Mouse (Mus musculus) hindbrain, embryonic 15.5 days (tissue): Measurements from ENCODE around the gene Pgls. TPM values are rescaled to one million over a fixed set of nuclear protein-coding genes. Genes with fewer than 3 reads are reported as not detected.

ENCODE experiments used
- ATAC-seq: fragments of 200-750 bp; cut with Nextera tagmentation; 2 replicates; pipeline ENCODE4 v1.8.0; 2017; ENCODE audit warnings: low read depth, moderate number of reproducible peaks, moderate TSS enrichment; ENCODE audit not compliant: low FRiP score
- H3K27ac ChIP-seq: fragments of 300-500 bp; sonication (generic); replicated peaks from 2 replicates; pipeline ENCODE4 v1.5.1; 2015; ENCODE audit warnings: mild to moderate bottlenecking, inconsistent platforms
- H3K27me3 ChIP-seq: fragments of 300-500 bp; sonication (generic); 2 replicates; pipeline ENCODE4 v1.6.1; 2015; ENCODE audit warnings: control low read depth, inconsistent platforms
- H3K36me3 ChIP-seq: fragments of 300-500 bp; sonication (generic); 2 replicates; pipeline ENCODE4 v1.6.1; 2015; ENCODE audit warnings: control low read depth, inconsistent platforms
- H3K4me1 ChIP-seq: fragments of 300-500 bp; sonication (generic); replicated peaks from 2 replicates; pipeline ENCODE4 v1.6.1; 2015; ENCODE audit warnings: control low read depth, inconsistent platforms
- H3K4me2 ChIP-seq: fragments of 300-500 bp; sonication (generic); 2 replicates; pipeline ENCODE4 v1.6.1; 2015; ENCODE audit warnings: moderate library complexity, mild to moderate bottlenecking, inconsistent platforms
- H3K4me3 ChIP-seq: fragments of 300-500 bp; sonication (generic); 2 replicates; pipeline ENCODE4 v1.5.1; 2015; ENCODE audit warnings: mild to moderate bottlenecking, inconsistent platforms
- H3K9ac ChIP-seq: fragments of 300-500 bp; sonication (generic); 2 replicates; pipeline ENCODE4 v1.6.1; 2015; ENCODE audit warnings: inconsistent platforms
- H3K9me3 ChIP-seq: fragments of 300-500 bp; sonication (generic); 2 replicates; pipeline ENCODE4 v1.6.1; 2016; ENCODE audit warnings: control low read depth, inconsistent platforms
- WGBS: fragments of 180-500 bp; shearing (Covaris S2); methylation state at CpG from one replicate; pipeline ENCODE4 v1.1.7; 2015; 5-methylcytosine and 5-hydroxymethylcytosine counted together
- polyA plus RNA-seq: library from polyadenylated mRNA; unstranded; fragments of >200 nt; fragmentation: Nextera tagmentation; extraction: Ambion mirVana; gene quantifications from 2 replicates; pipeline ENCODE4 v1.2.1, GENCODE M21; 2015

Gene Pgls
- polyA plus RNA-seq, 1 experiment from 2014 or later = 233 TPM

DNA sequence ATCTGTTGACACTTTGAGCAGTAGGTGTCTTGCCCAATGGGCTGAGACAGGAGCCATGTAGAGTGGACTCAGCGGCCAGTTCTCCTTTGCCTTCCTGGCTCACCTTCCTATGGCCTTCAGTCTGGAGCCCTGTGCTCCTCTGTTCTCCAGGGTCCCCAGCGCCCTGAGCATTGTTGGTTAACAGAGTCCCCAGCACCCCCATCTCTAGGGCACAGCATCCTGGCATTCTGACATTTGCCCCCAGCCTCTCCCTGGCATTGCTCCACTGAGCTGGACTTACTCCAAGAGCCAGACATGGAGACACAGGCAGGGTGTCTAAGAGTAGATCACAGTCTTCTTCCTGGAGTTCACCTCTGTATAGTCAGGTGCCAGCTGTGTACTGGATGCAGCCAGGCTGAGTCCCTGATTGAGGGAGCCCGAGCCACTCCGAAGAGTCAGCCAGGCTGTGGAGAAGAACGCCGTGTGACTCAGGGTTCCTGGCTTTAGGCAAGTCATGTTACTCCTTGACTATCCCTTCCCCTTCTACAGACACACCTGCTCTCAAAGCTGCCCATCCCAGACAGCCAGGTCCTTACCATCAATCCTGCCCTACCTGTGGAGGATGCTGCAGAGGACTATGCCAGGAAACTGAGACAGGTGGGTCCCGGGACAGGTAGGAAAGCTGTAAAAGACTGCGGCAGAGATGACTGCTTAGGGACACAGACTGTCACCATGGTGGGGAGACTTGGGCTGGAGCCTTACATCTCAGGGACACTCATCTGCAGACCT, 1.8 kb downstream of the Pgls start:
- no peaks in the 10 kb centered on the region for H3K36me3 ChIP-seq
- no peaks in the 10 kb centered on the region for H3K9me3 ChIP-seq
- WGBS = 95% methylated on average over 8 of the region's 8 CpGs
- no peak overlapping the region; the same call in 1 of the 2 replicates for H3K4me3 ChIP-seq
- peak overlapping the region; percentile 99; the same call in 1 of the 2 replicates for H3K27ac ChIP-seq
- peak overlapping the region; percentile 2; the same call in 1 of the 2 replicates for H3K9ac ChIP-seq
- peak overlapping the region; percentile 97; the same call in 1 of the 2 replicates for H3K4me2 ChIP-seq
- no peaks in the 10 kb centered on the region for H3K27me3 ChIP-seq
- H3K4me1 ChIP-seq = peaks cover 34% of the 10 kb centered on the region
- no peak for ATAC-seq

DNA sequence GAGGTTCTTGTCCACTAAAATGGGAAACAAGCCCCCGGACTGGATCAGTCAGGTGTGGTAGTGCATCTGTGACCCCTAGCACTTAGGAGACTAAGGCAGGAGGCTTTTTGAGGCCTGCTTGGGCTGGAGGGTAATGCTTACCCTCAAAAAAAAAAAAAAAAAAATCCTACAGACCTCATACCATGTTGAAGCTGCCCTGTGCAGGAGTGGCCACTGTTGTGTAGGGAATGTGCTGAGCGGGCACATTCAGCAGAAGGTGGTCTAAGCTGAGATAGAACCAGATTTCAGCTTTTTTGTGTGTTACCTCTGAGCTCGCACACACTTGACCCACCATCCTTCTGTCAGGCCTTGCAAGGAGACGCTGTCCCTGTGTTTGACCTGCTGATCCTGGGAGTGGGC, 2.3 kb downstream of the Pgls start:
- 99% methylated on average over 4 of the region's 4 CpGs for WGBS
- ATAC-seq = no peak
- no peak overlapping the region for H3K27ac ChIP-seq
- H3K4me2 ChIP-seq = no peak overlapping the region
- H3K36me3 ChIP-seq = no peaks in the 10 kb centered on the region
- H3K4me3 ChIP-seq = no peak overlapping the region
- H3K9me3 ChIP-seq = no peaks in the 10 kb centered on the region
- no peaks in the 10 kb centered on the region for H3K27me3 ChIP-seq
- 0 out of 2 replicates have a peak overlapping the region, but pooled peaks have one; percentile 2 for H3K9ac ChIP-seq
- peaks cover 34% of the 10 kb centered on the region for H3K4me1 ChIP-seq

DNA sequence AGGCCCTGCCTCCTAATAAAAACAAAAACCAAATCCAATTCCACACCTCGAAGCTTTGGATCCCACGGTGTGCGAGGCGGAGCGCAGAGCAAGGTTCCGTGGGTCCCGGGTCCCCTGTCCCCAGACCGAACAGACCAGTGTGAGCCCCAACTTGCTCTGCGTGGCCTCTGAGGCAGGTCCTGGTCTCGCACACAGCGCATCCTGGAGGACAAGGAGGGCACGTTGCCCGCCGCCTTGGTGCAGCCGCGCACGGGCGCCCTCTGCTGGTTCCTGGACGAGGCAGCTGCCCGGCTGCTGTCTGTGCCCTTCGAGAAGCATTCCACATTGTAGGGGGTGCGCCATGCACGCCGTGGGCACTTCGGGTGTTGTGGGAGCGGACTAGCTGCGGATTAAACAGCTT, 3.9 kb downstream of the Pgls start:
- Histone ChIP-seq H3K4me3 (peak overlapping the region; percentile 9; the same call in 1 of the 2 replicates), H3K27ac (no peak overlapping the region), H3K27me3 (peaks cover 12% of the 10 kb centered on the region), H3K4me2 (peak overlapping the region; percentile 29), H3K4me1 (peaks cover 29% of the 10 kb centered on the region), H3K36me3 (peaks cover 4% of the 10 kb centered on the region; the same call in 1 of the 2 replicates), H3K9me3 (no peaks in the 10 kb centered on the region), H3K9ac (no peak overlapping the region)
- WGBS = 7% methylated on average over 27 of the region's 27 CpGs
- no peak for ATAC-seq

DNA sequence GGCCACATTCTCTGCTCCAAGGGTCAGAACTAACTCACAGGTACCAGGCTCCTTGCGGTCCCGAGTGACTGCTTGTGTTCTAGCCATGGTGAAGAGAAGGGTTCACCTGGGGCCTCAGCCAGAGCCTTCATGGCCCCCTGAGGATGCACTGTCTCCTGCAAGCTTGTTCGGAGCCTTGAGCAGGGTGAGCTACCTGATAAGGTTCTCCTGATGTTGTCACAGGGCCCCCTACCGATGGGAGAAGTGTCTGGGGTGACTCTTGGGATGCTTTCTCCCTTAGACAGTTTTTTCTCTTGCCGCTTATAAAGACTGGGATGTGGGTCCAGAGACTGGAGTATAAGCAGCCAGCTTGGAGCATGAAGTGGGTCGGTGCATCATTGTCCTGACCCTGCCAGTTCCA, 4.4 kb downstream of the Pgls start:
- Histone ChIP-seq H3K9me3 (no peaks in the 10 kb centered on the region), H3K27me3 (peaks cover 15% of the 10 kb centered on the region), H3K4me2 (no peak overlapping the region), H3K4me3 (no peak overlapping the region), H3K27ac (no peak overlapping the region), H3K4me1 (peaks cover 24% of the 10 kb centered on the region), H3K36me3 (peaks cover 4% of the 10 kb centered on the region; the same call in 1 of the 2 replicates), H3K9ac (no peak overlapping the region)
- 59% methylated on average over 6 of the region's 6 CpGs for whole genome bisulfite sequencing
- no peak for ATAC-seq

DNA sequence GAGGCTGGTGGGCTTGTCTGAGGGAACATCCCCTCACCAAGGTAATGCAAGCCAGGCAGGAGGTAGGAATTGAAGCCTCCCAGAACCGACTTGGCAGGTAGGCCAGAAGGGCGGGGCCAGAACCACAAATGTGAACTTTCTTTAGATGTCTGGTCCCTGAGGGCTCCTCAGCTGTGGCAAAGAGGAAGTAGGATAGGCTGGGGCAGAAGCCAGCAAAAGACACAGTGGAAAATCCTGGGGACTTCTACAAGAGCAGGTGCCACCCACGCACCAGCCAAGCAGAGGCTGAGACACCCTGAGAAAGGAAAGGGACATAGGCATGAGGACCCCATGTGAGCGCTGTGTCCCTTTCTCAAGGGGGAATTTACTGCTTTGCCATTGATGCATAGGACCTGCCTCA, 4.8 kb downstream of the Pgls start:
- Histone ChIP-seq H3K9ac (no peak overlapping the region), H3K36me3 (peaks cover 4% of the 10 kb centered on the region; the same call in 1 of the 2 replicates), H3K27ac (no peak overlapping the region), H3K4me2 (no peak overlapping the region), H3K4me1 (peaks cover 24% of the 10 kb centered on the region), H3K27me3 (peaks cover 20% of the 10 kb centered on the region), H3K4me3 (no peak overlapping the region), H3K9me3 (no peaks in the 10 kb centered on the region)
- ATAC-seq = no peak
- WGBS = 85% methylated on average over 4 of the region's 4 CpGs

DNA sequence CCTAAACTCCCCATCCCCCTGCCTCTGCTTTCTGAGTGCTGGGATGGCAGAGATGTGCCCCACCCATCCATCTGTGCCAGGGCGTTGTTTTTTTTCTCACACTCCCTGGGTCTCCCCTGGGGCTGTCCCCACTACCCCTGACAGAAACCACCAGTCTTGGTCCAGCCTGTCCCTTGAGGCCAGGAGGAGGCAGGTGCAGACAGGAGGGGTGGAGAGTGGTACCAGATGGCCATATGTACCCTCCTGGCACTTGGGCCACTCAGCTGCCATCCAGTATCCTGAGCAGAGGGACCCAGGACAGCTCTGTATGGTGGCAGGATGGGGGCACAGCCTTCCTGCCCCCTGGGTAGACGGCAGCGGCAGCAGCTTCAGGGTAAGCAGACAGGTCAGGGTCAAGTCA, 5.5 kb downstream of the Pgls start, which contains the start of gene Fam129c:
Fam129c (plus strand) TSS at position 198 of the 400 bp plus-strand sequence.
- H3K27me3 ChIP-seq = peaks cover 24% of the 10 kb centered on the region
- peaks cover 29% of the 10 kb centered on the region for H3K4me1 ChIP-seq
- H3K9ac ChIP-seq = no peak within 1 kb of the TSS
- no peak within 1 kb of the TSS for H3K4me3 ChIP-seq
- H3K36me3 ChIP-seq = peaks cover 4% of the 10 kb centered on the region; the same call in 1 of the 2 replicates
- no peak within 1 kb of the TSS for H3K4me2 ChIP-seq
- H3K27ac ChIP-seq = no peak within 1 kb of the TSS
- ATAC-seq = no peak
- 62% methylated on average over 3 of the region's 3 CpGs for WGBS
- H3K9me3 ChIP-seq = no peaks in the 10 kb centered on the region

DNA sequence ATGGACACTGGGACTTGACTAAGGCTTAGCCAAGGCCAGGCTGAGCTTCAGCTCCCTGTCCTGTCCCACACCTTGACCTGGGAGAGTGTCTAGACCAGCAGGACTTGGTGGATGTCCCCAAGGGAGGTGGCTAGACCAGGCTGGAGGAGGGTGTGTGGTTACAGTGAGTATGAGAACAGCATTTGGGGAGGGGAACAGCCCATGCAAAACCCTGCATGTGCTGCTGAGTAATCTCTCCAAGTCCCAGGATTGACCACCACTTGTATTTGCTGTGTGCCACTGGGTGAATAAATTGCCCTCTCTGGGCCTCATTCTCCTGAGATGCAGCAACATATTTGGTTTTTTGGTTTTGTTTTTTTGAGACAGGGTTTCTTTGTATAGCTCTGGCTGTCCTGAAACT, 6.4 kb downstream of the Pgls start:
- no peak overlapping the region for H3K27ac ChIP-seq
- H3K36me3 ChIP-seq = peaks cover 4% of the 10 kb centered on the region; the same call in 1 of the 2 replicates
- no peak overlapping the region for H3K9ac ChIP-seq
- H3K4me1 ChIP-seq = peaks cover 30% of the 10 kb centered on the region
- H3K27me3 ChIP-seq = peaks cover 31% of the 10 kb centered on the region
- no peak overlapping the region for H3K4me2 ChIP-seq
- H3K9me3 ChIP-seq = no peaks in the 10 kb centered on the region
- no peak for ATAC-seq
- H3K4me3 ChIP-seq = no peak overlapping the region

DNA sequence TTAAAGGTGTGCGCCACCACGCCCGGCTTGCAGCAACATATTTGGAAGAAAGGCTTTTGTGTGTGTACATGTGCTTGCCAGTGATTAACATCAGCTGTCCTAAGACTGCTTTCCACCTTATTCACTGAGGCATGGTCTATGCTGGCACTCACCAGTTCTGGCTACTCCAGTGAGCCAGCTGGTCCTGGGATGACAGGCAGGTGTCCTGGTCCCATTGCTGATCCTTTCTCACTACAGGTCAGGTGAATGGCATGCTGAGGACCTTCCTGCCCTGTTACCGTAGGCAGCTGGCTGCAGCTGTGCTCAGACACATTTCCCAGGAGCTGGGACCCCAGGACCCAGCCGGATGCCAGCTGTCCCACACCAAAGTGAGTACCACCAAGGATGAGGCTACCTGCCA, 6.9 kb downstream of the Pgls start:
- 93% methylated on average over 5 of the region's 5 CpGs for WGBS
- Histone ChIP-seq H3K4me3 (no peak overlapping the region), H3K27me3 (peaks cover 35% of the 10 kb centered on the region)

DNA sequence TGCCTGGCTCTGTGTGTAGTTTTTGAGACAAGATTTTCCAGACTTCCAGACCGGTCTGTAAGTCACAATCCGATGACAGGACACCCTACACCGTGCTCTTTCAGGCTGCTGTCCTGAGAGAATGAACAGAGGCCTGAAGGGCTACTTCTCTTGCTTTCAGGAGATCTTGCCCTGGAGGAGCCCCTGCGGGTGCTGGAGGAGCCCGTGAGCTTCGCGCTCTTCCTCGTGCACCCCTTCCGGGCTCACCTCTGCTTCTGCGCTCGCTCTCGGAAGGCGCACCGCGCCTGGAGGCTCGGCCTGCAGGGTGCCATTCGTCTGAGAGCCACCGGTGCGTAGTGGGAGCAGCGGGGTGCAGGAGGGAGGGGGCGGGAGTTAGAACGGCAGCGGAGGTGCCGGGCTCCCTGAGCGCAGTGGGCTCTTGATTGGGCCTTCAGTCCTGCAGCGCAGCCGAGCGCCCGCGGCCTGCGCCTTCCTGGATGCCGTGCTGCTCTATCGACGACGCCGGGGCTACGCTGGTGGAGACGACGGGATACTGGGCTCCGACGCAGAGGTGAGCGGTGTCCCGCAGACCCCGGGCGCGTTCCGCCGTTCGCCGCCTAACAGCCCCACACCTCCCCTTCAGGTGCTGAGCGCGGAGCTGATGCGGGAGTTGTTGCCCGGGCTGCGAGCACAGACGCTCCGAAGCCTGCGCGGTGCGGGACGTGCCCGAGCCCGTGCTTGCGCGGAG, 10.1 kb downstream of the Pgls start:
- Histone ChIP-seq H3K9me3 (no peaks in the 10 kb centered on the region), H3K9ac (peak overlapping the region; percentile 35), H3K27me3 (peaks cover 43% of the 10 kb centered on the region), H3K36me3 (peaks cover 4% of the 10 kb centered on the region; the same call in 1 of the 2 replicates), H3K4me2 (peak overlapping the region; percentile 54), H3K27ac (peak overlapping the region; percentile 43; the same call in 1 of the 2 replicates), H3K4me3 (peak overlapping the region; percentile 36), H3K4me1 (peaks cover 18% of the 10 kb centered on the region)
- 4% methylated on average over 65 of the region's 65 CpGs for WGBS
- ATAC-seq = no peak; the same call in none of the 2 replicates

More for the DNA sequence above, 6.9 kb downstream of the Pgls start:
- H3K9me3 ChIP-seq = no peaks in the 10 kb centered on the region
- no peak overlapping the region for H3K27ac ChIP-seq
- no peak overlapping the region for H3K4me2 ChIP-seq
- peaks cover 29% of the 10 kb centered on the region for H3K4me1 ChIP-seq
- no peak overlapping the region for H3K9ac ChIP-seq
- ATAC-seq = no peak
- peaks cover 4% of the 10 kb centered on the region; the same call in 1 of the 2 replicates for H3K36me3 ChIP-seq

DNA sequence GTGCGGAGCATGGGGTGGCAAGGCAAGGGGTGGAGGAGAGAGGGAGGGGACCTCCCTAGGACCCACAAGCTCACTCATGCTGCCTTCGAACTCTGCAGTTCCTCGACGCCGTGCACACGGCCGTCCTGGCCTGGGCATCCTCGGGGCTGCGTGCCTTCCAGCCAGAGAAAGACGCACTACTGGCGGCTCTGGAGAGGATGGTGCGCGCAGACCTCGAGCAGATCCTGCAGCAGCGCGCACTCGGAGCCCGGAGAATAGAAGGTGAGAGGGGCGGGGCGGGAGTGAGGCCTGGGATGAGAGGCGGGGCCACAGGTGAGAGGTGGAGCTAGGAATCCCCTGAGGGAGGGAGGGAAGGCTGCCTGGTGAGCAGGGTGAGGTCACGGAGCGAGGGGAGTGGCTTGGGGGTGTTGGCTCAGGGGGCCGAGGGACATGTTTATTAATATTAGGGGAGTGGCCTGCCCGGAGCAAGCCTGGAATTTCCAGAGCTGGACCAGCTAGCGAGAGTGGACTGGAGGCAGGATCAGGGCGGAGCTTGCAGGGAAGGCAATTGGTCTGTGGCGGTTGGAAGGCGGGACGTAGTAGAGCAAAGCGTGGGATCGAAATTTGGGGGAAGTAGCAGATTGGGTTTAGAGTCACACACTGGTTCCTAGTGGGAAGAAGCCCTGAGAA, 10.8 kb downstream of the Pgls start:
- peak overlapping the region; percentile 54 for H3K4me2 ChIP-seq
- peaks cover 4% of the 10 kb centered on the region; the same call in 1 of the 2 replicates for H3K36me3 ChIP-seq
- peak overlapping the region; percentile 35 for H3K9ac ChIP-seq
- peaks cover 18% of the 10 kb centered on the region for H3K4me1 ChIP-seq
- ATAC-seq = peak; percentile 74
- H3K9me3 ChIP-seq = no peaks in the 10 kb centered on the region
- 2% methylated on average over 32 of the region's 32 CpGs for WGBS
- peak overlapping the region; percentile 43; the same call in 1 of the 2 replicates for H3K27ac ChIP-seq
- peaks cover 43% of the 10 kb centered on the region for H3K27me3 ChIP-seq
- H3K4me3 ChIP-seq = peak overlapping the region; percentile 36

DNA sequence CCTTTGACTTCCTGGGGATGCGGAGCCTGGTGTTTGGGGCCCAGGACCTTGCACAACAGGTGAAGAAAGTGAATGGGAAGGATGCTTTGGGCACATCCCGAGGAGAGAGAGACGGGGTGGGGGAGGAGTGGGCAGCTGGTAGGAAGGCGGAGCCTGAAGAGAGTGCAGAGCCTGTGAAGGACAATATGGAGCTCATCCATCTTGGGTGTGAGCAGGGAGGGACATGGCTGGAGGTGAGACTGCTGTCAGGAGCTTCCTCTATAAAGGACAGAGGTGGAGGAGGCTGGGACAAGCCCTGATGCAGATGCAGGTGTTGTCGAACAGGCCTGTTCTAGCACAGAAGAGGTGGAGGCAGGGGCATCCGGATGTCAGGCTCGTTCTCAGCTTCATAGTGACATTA, 12.0 kb downstream of the Pgls start:
- ATAC-seq = no peak
- peaks cover 4% of the 10 kb centered on the region; the same call in 1 of the 2 replicates for H3K36me3 ChIP-seq
- no peaks in the 10 kb centered on the region for H3K9me3 ChIP-seq
- H3K27me3 ChIP-seq = peaks cover 43% of the 10 kb centered on the region
- H3K4me1 ChIP-seq = peaks cover 18% of the 10 kb centered on the region
- H3K4me3 ChIP-seq = no peak overlapping the region
- WGBS = 55% methylated on average over 7 of the region's 7 CpGs
- no peak overlapping the region for H3K27ac ChIP-seq
- no peak overlapping the region for H3K4me2 ChIP-seq
- no peak overlapping the region for H3K9ac ChIP-seq
